Comparison of ENCODE assay signal across 11 mouse cellular contexts in genomic region chr2:69584117-69584933, GRCm38 (mm10). TPM values are rescaled to one million over a fixed set of nuclear protein-coding genes. Genes with fewer than 3 reads are reported as not detected.
DNase-seq lines count a peak whose midpoint lies in the region; ATAC-seq and TF ChIP-seq lines count a peak whose summit lies in the region.
"Had no signal": no experiment of that assay in that cellular context is flagged by ENCODE, and none has a peak within 500 bp of the region (broad histone marks: within the 10 kb centered on the region; RNA-seq: fewer than 3 reads in every experiment).

No protein-coding gene starts in this region.

- no peak for TF ChIP-seq POLR2A in kidney, adult 2 months (IDR thresholded peaks at IDR 0.05; ENCODE audit: low read depth, low read length)

- 6% methylated on average over 20 of the region's 20 CpGs for WGBS in kidney, adult 2 months
- 5% methylated on average over 20 of the region's 20 CpGs for WGBS in embryonic facial prominence, embryonic 13.5 days
- WGBS in intestine, embryonic 14.5 days, result 2% methylated on average over 20 of the region's 20 CpGs
- 4% methylated on average over 20 of the region's 20 CpGs for WGBS in neural tube, embryonic 13.5 days

- peak overlapping the region; percentile 100 for H3K4me2 ChIP-seq in embryonic facial prominence, embryonic 13.5 days
- peak overlapping the region; percentile 95 for H3K4me2 ChIP-seq in intestine, embryonic 14.5 days (ENCODE audit: low read length)
- peak overlapping the region; percentile 100 for H3K4me2 ChIP-seq in neural tube, embryonic 13.5 days

- ATAC-seq in embryonic facial prominence, embryonic 13.5 days (ENCODE audit: insufficient number of reproducible peaks, insufficient read depth, low FRiP score, low TSS enrichment, low read depth), result no peak
- no peak for ATAC-seq in intestine, embryonic 14.5 days (replicated peaks; ENCODE audit: low FRiP score, low TSS enrichment, low read depth)
- no peak for ATAC-seq in neural tube, embryonic 13.5 days (ENCODE audit: low read depth)

- H3K9ac ChIP-seq in embryonic facial prominence, embryonic 13.5 days, result no peak overlapping the region
- no peak overlapping the region for H3K9ac ChIP-seq in intestine, embryonic 14.5 days (ENCODE audit: low read length)
- 0 out of 2 replicates have a peak overlapping the region, but pooled peaks have one; percentile 1 for H3K9ac ChIP-seq in neural tube, embryonic 13.5 days

- no peak for TF ChIP-seq CTCF in kidney, adult 2 months (conservative IDR thresholded peaks at IDR 0.05; ENCODE audit: insufficient read depth, insufficient read length, low read depth, low read length)

- peak overlapping the region; percentile 51 for H3K27ac ChIP-seq in kidney, adult 2 months (ENCODE audit: insufficient read depth, low read depth, low read length)
- no peak overlapping the region for H3K27ac ChIP-seq in embryonic facial prominence, embryonic 13.5 days
- no peak overlapping the region for H3K27ac ChIP-seq in intestine, embryonic 14.5 days (ENCODE audit: low read depth)
- H3K27ac ChIP-seq in neural tube, embryonic 13.5 days (replicated peaks), result no peak overlapping the region

- intact Hi-C loops in left cerebral cortex, postnatal 36 days (cut with DNase I), result no loop called here

- no peaks in the 10 kb centered on the region; the same call in 1 of the 2 replicates for H3K36me3 ChIP-seq in kidney, adult 2 months (ENCODE audit: control insufficient read depth, insufficient read depth, low read length)
- no peaks in the 10 kb centered on the region for H3K36me3 ChIP-seq in embryonic facial prominence, embryonic 13.5 days
- no peaks in the 10 kb centered on the region for H3K36me3 ChIP-seq in intestine, embryonic 14.5 days (ENCODE audit: control insufficient read depth, insufficient read depth, low read length)
- H3K36me3 ChIP-seq in neural tube, embryonic 13.5 days, result no peaks in the 10 kb centered on the region

- peaks cover 9% of the 10 kb centered on the region for H3K4me1 ChIP-seq in kidney, adult 2 months (ENCODE audit: control insufficient read depth, insufficient read depth, low read length)
- peaks cover 35% of the 10 kb centered on the region for H3K4me1 ChIP-seq in embryonic facial prominence, embryonic 13.5 days
- H3K4me1 ChIP-seq in intestine, embryonic 14.5 days (replicated peaks; ENCODE audit: control insufficient read depth, insufficient read depth, low read length), result peaks cover 14% of the 10 kb centered on the region
- H3K4me1 ChIP-seq in neural tube, embryonic 13.5 days (replicated peaks), result peaks cover 42% of the 10 kb centered on the region

- H3K27me3 ChIP-seq in kidney, adult 2 months (replicated peaks; ENCODE audit: control insufficient read depth, insufficient read depth, low read length), result no peaks in the 10 kb centered on the region
- H3K27me3 ChIP-seq in embryonic facial prominence, embryonic 13.5 days, result peaks cover 78% of the 10 kb centered on the region
- peaks cover 66% of the 10 kb centered on the region for H3K27me3 ChIP-seq in intestine, embryonic 14.5 days (replicated peaks; ENCODE audit: control insufficient read depth, insufficient read depth, low read length)
- H3K27me3 ChIP-seq in neural tube, embryonic 13.5 days, result peaks cover 62% of the 10 kb centered on the region
- H3K27me3 ChIP-seq: CH12.LX had no signal

- no peaks in the 10 kb centered on the region for H3K9me3 ChIP-seq in embryonic facial prominence, embryonic 13.5 days
- H3K9me3 ChIP-seq in intestine, embryonic 14.5 days (ENCODE audit: control insufficient read depth, low read length), result no peaks in the 10 kb centered on the region
- H3K9me3 ChIP-seq in neural tube, embryonic 13.5 days, result no peaks in the 10 kb centered on the region

- DNase-seq in kidney, adult 2 months, result no peak
- no peak for DNase-seq in kidney, adult 11 months
- peak; percentile 60 for DNase-seq in intestine, embryonic 14.5 days (ENCODE audit: low spot score)
- DNase-seq in left cerebral cortex, adult 11 months (ENCODE audit: low spot score), result no peak
- no peak for DNase-seq in adrenal gland, adult 2 months
- DNase-seq in left cerebral cortex, postnatal 36 days (ENCODE audit: low spot score in 2 of 2), result no peak
- DNase-seq: kidney, postnatal 14 days; lung, postnatal 14 days had no signal

- H3K4me3 ChIP-seq in kidney, adult 2 months (ENCODE audit: insufficient read depth, low read depth, low read length), result peak overlapping the region; percentile 82
- peak overlapping the region; percentile 64 for H3K4me3 ChIP-seq in embryonic facial prominence, embryonic 13.5 days
- H3K4me3 ChIP-seq in intestine, embryonic 14.5 days (ENCODE audit: low read depth, low read length), result peak overlapping the region; percentile 51; the same call in 1 of the 2 replicates
- peak overlapping the region; percentile 74 for H3K4me3 ChIP-seq in neural tube, embryonic 13.5 days

RNA-seq across cellular contexts. Expression of gene Lrp2, which starts 1.5 kb away (rescaled TPM):
- polyA plus RNA-seq in kidney, adult 2 months (2012; rRNA removed), result 283 and 389 TPM in 2 replicates
- 0.34 and 0.40 TPM in 2 replicates for polyA plus RNA-seq in embryonic facial prominence, embryonic 13.5 days (2015; fragmentation: Nextera tagmentation; extraction: Ambion mirVana)
- polyA plus RNA-seq in intestine, embryonic 14.5 days (2014; fragmentation: Nextera tagmentation; extraction: Ambion mirVana), result 1.2 and 1.6 TPM in 2 replicates
- polyA plus RNA-seq in neural tube, embryonic 13.5 days (2015; fragmentation: Nextera tagmentation; extraction: Ambion mirVana), result 0.39 and 0.59 TPM in 2 replicates
- total RNA-seq in adrenal gland, adult 2 months (2021), result under 1 TPM; 0.52 to 0.73 TPM
- 0.04 TPM in 2 replicates for polyA plus RNA-seq in adrenal gland, adult 2 months (2012; rRNA removed)
- under 1 TPM in 1 of 2 experiments, not detected in 1; 0.09 TPM for total RNA-seq in left cerebral cortex, postnatal 36 days (2021)

Comparison
In these comparisons a context has a peak if more than half of its experiments do, and no peak if none do; other contexts are left out.
1. RNA of gene Lrp2, which starts 1.5 kb away (polyA plus RNA-seq): 283 to 389 TPM in kidney, adult 2 months; 1.2 to 1.6 TPM in intestine, embryonic 14.5 days, 0.39 to 0.59 TPM in neural tube, embryonic 13.5 days, 0.34 to 0.40 TPM in embryonic facial prominence, embryonic 13.5 days and 0.04 TPM in adrenal gland, adult 2 months; every median in the first group is over 100 times any median in the second.
2. Peak in every context shown above with its lines, with median percentiles within 50 percentile points of each other: H3K4me3 ChIP-seq and H3K4me2 ChIP-seq.